In genomic region chr2:90635085-90635723, GRCm38 (mm10) we compare ENCODE assay signal across 10 mouse cellular contexts. TPM values are rescaled to one million over a fixed set of nuclear protein-coding genes. Genes with fewer than 3 reads are reported as not detected.
DNase-seq lines count a peak whose midpoint lies in the region; ATAC-seq and TF ChIP-seq lines count a peak whose summit lies in the region.
"Had no signal": no experiment of that assay in that cellular context is flagged by ENCODE, and none has a peak within 500 bp of the region (broad histone marks: within the 10 kb centered on the region; RNA-seq: fewer than 3 reads in every experiment).

No protein-coding gene starts in this region.

- H3K4me2 ChIP-seq in lung, embryonic 14.5 days, result no peak overlapping the region
- H3K4me2 ChIP-seq: embryonic facial prominence, embryonic 12.5 days had no signal

- ATAC-seq in lung, embryonic 14.5 days (ENCODE audit: insufficient read depth), result peak; percentile 47; the same call in 1 of the 2 replicates

- H3K4me3 ChIP-seq in lung, embryonic 14.5 days (ENCODE audit: low read depth, low read length), result no peak overlapping the region
- H3K4me3 ChIP-seq: embryonic facial prominence, embryonic 12.5 days had no signal

- H3K9ac ChIP-seq in lung, embryonic 14.5 days, result no peak overlapping the region
- H3K9ac ChIP-seq: embryonic facial prominence, embryonic 12.5 days had no signal

- H3K27me3 ChIP-seq in lung, embryonic 14.5 days (ENCODE audit: insufficient read depth, low read length), result no peaks in the 10 kb centered on the region
- H3K27me3 ChIP-seq: embryonic facial prominence, embryonic 12.5 days had no signal

- TF ChIP-seq CTCF in lung, embryonic 14.5 days (IDR thresholded peaks at IDR 0.05; ENCODE audit: low read depth), result no peak

- peak overlapping the region; percentile 36; the same call in 1 of the 2 replicates for H3K27ac ChIP-seq in lung, embryonic 14.5 days (ENCODE audit: low read depth)
- H3K27ac ChIP-seq: embryonic facial prominence, embryonic 12.5 days; kidney, postnatal 0 days had no signal

- H3K9me3 ChIP-seq in lung, embryonic 14.5 days (ENCODE audit: low read depth, low read length), result no peaks in the 10 kb centered on the region
- H3K9me3 ChIP-seq: embryonic facial prominence, embryonic 12.5 days had no signal

- peak; percentile 33 to 51 for DNase-seq in heart, adult 18-20 months
- no peak for DNase-seq in heart, postnatal 4 days
- peak; percentile 37 for DNase-seq in CD4-positive helper T cell, adult 2 months (ENCODE audit: low read depth, low spot score)
- peak; percentile 47 for DNase-seq in lung, embryonic 14.5 days
- DNase-seq in naive thymus-derived CD4-positive, alpha-beta T cell, adult 2 months (ENCODE audit: low read depth), result peak; percentile 64
- DNase-seq in cerebellum, adult 8-10 months, result no peak
- DNase-seq in adrenal gland, adult 18-20 months (ENCODE audit: low spot score in 2 of 2), result no peak
- DNase-seq in cerebellum, adult 11 months, result no peak

- 46% methylated on average over 7 of the region's 7 CpGs for WGBS in lung, embryonic 14.5 days

- H3K36me3 ChIP-seq in lung, embryonic 14.5 days (ENCODE audit: insufficient read depth), result no peaks in the 10 kb centered on the region
- H3K36me3 ChIP-seq: embryonic facial prominence, embryonic 12.5 days had no signal

- H3K4me1 ChIP-seq in lung, embryonic 14.5 days (ENCODE audit: insufficient read depth), result peaks cover 4% of the 10 kb centered on the region; the same call in 1 of the 2 replicates
- H3K4me1 ChIP-seq: embryonic facial prominence, embryonic 12.5 days had no signal

RNA-seq across cellular contexts. Expression of gene Nup160, which starts 41.8 kb away (rescaled TPM):
- total RNA-seq in heart, adult 18-20 months (2021), result 10 to 100 TPM; 13.1 to 18.0 TPM
- 10 to 100 TPM; 15.3 to 18.1 TPM for total RNA-seq in heart, postnatal 4 days (2021)
- 59.6 and 63.9 TPM in 2 replicates for polyA plus RNA-seq in lung, embryonic 14.5 days (2014; fragmentation: Nextera tagmentation; extraction: Ambion mirVana)
- total RNA-seq in adrenal gland, adult 18-20 months (2021), result 10 to 100 TPM; 13.2 to 14.7 TPM

RNA-seq across cellular contexts. Expression of gene Ptprj, which starts 54.8 kb away (rescaled TPM):
- 1 to 10 TPM; 6.5 to 8.8 TPM for total RNA-seq in heart, adult 18-20 months (2021)
- 1 to 10 TPM; 7.6 to 8.7 TPM for total RNA-seq in heart, postnatal 4 days (2021)
- polyA plus RNA-seq in lung, embryonic 14.5 days (2014; fragmentation: Nextera tagmentation; extraction: Ambion mirVana), result 4.9 and 5.4 TPM in 2 replicates
- total RNA-seq in adrenal gland, adult 18-20 months (2021), result 10 to 100 TPM; 15.0 to 18.1 TPM

Comparison
In these comparisons a context has a peak if more than half of its experiments do, and no peak if none do; other contexts are left out.
1. DNase-seq: peak in heart, adult 18-20 months (2 of 2), CD4-positive helper T cell, adult 2 months (single experiment), lung, embryonic 14.5 days (single experiment) and naive thymus-derived CD4-positive, alpha-beta T cell, adult 2 months (single experiment); none in heart, postnatal 4 days (single experiment), cerebellum, adult 8-10 months (single experiment), adrenal gland, adult 18-20 months (0 of 2) and cerebellum, adult 11 months (single experiment).